ENCODE assay signal across 29 mouse cellular contexts in genomic region chr9:22760376-22760775, GRCm38 (mm10).
DNase-seq lines count a peak whose midpoint lies in the region; TF ChIP-seq lines count a peak whose summit lies in the region.
"Had no signal": no experiment of that assay in that cellular context is flagged by ENCODE, and none has a peak within 500 bp of the region (broad histone marks: within the 10 kb centered on the region; RNA-seq: fewer than 3 reads in every experiment).

No protein-coding gene starts in this region.

- TF ChIP-seq POLR2A in cerebellum, adult 2 months (IDR thresholded peaks at IDR 0.05; ENCODE audit: borderline replicate concordance, insufficient read depth, low read length) = no peak

- H3K27ac ChIP-seq in cerebellum, adult 2 months (ENCODE audit: insufficient read depth, low read length) = no peak overlapping the region
- H3K27ac ChIP-seq: embryonic facial prominence, embryonic 10.5 days; embryonic facial prominence, embryonic 15.5 days; forebrain, embryonic 13.5 days; heart, adult 2 months; hindbrain, embryonic 15.5 days; kidney, embryonic 15.5 days; layer of hippocampus, adult 2 months; liver, embryonic 14.5 days; macrophage; midbrain, embryonic 13.5 days had no signal

- peak; percentile 24 for DNase-seq in adipocyte (ENCODE audit: low spot score)
- DNase-seq in brain, adult 2 months (ENCODE audit: low read depth, low spot score) = peak; percentile 87
- peak; percentile 18 to 80 for DNase-seq in cerebellum, adult 2 months
- peak; percentile 25 to 75 for DNase-seq in cerebellum, postnatal 14 days
- DNase-seq in spleen, postnatal 36 days (ENCODE audit: low spot score in 2 of 2) = no peak
- no peak for DNase-seq in layer of hippocampus, adult 8-10 months (ENCODE audit: low spot score in 2 of 2)
- no peak for DNase-seq in left cerebral cortex, postnatal 4 days
- DNase-seq: adrenal gland, adult 2 months; adrenal gland, postnatal 36 days; B cell, adult 2 months; gastrocnemius, postnatal 36 days; heart, adult 2 months; kidney, adult 18-20 months; kidney, postnatal 25 days; liver; lung, adult 2 months; lung, postnatal 10 days; right cerebral cortex, postnatal 14 days; thymus, postnatal 25 days had no signal

- peaks cover 10% of the 10 kb centered on the region for H3K4me1 ChIP-seq in cerebellum, adult 2 months (ENCODE audit: control insufficient read depth, insufficient read depth, low read length)
- H3K4me1 ChIP-seq: embryonic facial prominence, embryonic 15.5 days; forebrain, embryonic 13.5 days; heart, embryonic 12.5 days; hindbrain, embryonic 15.5 days; kidney, embryonic 15.5 days; midbrain, embryonic 13.5 days had no signal

- H3K27me3 ChIP-seq in cerebellum, adult 2 months (ENCODE audit: control insufficient read depth, insufficient read depth, low read length) = no peaks in the 10 kb centered on the region
- H3K27me3 ChIP-seq: heart, embryonic 12.5 days; hindbrain, embryonic 15.5 days; kidney, embryonic 15.5 days; midbrain, embryonic 13.5 days had no signal

- TF ChIP-seq CTCF in cerebellum, adult 2 months (IDR thresholded peaks at IDR 0.05; ENCODE audit: borderline replicate concordance, insufficient read depth, low read depth, low read length) = no peak

- WGBS in cerebellum, adult 2 months = 21% methylated on average over 4 of the region's 4 CpGs

- H3K4me3 ChIP-seq in cerebellum, adult 2 months (replicated peaks; ENCODE audit: insufficient read depth, low read depth, low read length) = no peak overlapping the region
- H3K4me3 ChIP-seq: embryonic facial prominence, embryonic 10.5 days; embryonic facial prominence, embryonic 15.5 days; forebrain, embryonic 13.5 days; heart, adult 2 months; heart, embryonic 12.5 days; hindbrain, embryonic 15.5 days; kidney, embryonic 15.5 days; layer of hippocampus, adult 2 months; midbrain, embryonic 13.5 days had no signal

- intact Hi-C loops in left cerebral cortex, postnatal 4 days (cut with DNase I) = no loop called here

Comparison
In these comparisons a context has a peak if more than half of its experiments do, and no peak if none do; other contexts are left out.
1. DNase-seq: peak in adipocyte (single experiment), brain, adult 2 months (single experiment), cerebellum, adult 2 months (2 of 2) and cerebellum, postnatal 14 days (2 of 2); none in spleen, postnatal 36 days (0 of 2), layer of hippocampus, adult 8-10 months (0 of 2) and left cerebral cortex, postnatal 4 days (single experiment).